Mouse (Mus musculus): ENCODE results near the gene Gm10100.

DNA sequence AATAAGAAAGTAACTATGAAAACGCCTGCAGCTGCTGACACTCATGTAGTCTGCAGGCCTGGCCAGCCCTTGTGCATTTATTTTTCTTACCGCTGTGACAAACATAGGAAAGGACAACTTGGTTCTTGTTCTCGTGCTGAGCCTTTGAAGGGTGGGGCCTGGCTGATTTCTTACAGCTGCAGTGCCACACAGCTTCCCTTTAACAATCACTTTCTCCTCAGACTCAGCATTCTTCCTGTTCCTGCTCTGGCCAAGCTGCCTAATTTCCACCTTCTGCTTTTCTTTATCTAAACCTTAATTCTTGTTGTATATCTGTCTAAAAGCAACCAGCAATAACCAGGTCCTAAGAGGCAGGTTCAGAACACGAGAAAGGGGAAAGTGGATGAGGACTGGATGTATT is 12.6 kb upstream of the Gm10100 start:
- no peak for TF ChIP-seq GATA1 (IDR thresholded peaks at IDR 0.05; ENCODE audit: borderline replicate concordance, low read length)
- no peak for TF ChIP-seq FLI1 (IDR thresholded peaks at IDR 0.05; ENCODE audit: low read length)

Measured in megakaryocyte, embryonic 14.5 days (primary cell).